Mouse (Mus musculus) right cerebral cortex, postnatal 4 days (tissue): ENCODE data around the gene Astn2.

Experiments
- DNase-seq: peaks from one replicate; pipeline ENCODE4 v3.0.0-alpha.2; 2022

Astn2 gene

DNA sequence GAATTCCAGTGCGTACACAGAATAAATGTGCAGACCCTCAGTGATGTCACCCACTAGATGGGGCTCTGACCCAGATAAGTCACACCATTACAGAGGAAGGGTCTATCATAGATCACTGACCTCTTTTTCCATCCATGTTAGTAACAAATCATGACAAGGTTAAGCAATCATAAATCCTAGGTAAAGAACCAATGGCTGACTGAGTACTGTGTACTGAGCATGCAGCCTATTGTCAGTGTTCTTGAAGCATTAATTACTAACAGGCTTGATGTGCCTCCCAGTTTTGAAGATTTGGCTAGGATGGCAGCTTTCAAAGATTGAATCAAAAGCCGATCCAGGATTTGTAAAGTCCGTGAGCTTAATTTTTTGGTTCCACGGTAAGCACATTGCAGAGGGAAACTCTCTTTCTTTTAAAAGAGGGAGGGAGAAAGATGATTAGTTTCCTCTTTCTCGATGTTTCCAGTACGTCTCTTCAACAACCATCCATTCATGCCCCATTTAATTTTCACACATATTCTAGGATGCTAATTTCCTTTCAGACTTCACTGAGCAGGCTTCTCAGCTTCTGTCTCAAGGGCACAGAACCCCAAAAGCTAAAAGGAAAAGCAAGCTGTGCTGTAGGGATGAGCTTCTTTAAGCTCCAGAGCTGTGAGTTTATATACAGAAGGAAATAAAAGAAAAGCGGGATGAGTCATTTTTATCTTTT is 93.9 kb downstream of the Astn2 start:
- no peak for DNase-seq

DNA sequence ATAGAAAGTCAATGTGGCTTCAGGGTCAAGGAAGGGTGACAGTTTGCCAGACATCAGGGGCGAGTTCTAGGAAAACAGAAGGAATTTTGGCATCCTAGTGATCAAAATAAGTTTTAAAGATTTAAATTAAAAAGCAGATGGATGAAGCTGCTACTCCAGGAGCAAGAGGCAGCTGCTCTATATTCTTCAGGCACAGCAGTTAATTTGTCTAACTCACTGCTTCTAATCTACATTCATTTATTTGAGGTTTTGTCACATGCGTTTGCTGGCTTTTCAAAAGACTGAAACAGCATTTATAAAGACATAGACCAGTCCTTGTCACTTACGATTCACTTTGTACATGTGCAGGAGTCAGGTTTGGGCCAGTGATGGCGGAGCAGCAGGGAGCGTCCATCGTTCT is 98.0 kb downstream of the Astn2 start:
- no peak for DNase-seq

DNA sequence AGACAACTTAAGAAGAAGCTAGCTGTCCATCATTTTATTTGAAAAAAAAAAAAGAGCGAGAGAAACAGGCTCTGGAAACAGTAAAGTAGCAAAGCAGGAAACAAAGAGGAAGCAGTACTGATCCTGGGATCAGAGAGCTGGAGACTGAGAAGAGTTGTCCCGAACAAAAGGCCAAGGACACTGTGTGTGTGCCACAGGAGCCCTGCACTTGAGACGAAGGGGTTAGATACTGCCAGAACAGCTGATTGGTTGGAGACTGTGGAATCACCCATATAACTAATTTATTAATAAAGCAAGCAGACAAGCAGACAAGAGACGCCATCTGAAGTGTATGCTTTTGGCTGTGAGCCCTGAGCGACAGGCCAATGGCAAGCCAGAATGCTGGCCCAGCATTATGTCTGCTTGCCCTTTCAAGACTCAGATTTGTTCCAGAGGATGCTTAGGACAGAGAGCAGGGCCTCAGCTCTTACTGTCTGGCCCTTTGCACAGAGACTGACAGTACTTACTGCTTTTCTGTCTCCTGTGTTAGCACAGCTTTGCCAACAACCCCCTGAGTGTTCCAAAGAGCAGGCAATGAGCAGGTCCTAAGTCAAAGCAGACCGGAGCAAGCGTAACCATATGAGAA is 101.6 kb downstream of the Astn2 start:
- no peak for DNase-seq

DNA sequence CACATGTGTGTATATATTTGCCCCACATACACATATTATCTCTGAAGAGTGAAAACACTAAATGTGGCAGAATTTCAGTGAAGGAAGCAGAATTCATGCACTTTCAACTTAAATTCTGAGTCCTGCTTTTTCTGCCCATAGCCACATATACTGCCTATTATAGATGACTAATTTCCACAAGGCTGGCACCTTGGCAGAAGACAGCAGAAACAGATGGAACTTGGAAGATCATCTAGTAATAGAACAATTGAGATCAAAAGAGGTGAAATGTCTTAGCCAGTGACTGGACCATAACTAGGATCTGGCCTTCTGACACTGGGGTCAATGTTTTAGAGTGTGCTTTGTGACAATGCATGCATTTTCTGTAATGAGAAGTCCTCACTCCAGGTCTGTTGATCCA is 119.4 kb downstream of the Astn2 start:
- no peak for DNase-seq

DNA sequence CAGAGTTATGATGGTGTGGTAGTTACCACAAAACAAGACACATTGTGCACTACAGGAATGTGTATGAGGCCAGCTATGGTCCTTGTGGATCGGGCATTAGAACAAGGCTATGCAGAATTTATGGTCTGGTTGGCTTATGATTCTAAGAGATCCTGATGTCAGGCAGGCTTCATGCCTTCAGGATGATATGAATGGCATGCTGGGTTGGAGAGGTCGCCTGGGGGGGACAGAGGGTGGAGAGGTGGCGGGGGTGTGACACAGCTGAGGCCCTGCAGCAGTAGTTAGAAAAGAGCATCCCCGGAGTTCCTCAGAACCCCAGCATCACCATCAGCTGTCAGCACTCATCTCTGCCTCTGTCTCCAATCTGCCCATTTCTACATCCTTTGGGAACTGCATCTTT is 128.3 kb downstream of the Astn2 start:
- no peak for DNase-seq

DNA sequence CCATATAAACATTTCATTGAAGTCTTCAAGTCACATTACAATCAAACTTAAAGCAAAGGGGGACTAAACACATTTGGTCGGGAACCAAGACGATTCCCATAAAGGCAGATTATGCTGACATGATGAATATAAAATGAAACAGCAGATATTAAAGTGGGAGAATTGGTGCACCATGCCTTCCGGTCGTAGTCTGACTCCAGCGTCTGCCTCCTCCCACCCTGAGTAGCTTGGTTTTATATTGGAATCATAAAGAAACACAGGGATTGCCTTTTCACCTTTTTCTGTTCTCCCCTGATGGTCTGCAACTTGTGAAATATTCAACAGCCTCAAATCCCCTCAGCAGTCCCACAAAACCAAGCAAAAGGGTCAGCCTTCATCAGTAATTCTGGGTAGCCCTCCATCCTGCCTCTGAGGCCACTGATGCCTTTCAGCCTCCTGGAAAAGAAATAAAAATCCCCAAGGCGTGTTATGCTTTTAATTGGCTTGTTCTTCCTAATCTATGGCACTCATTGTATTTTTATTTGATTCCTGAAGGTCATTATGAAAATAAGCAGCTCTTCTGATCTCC is 132.8 kb downstream of the Astn2 start:
- no peak for DNase-seq

DNA sequence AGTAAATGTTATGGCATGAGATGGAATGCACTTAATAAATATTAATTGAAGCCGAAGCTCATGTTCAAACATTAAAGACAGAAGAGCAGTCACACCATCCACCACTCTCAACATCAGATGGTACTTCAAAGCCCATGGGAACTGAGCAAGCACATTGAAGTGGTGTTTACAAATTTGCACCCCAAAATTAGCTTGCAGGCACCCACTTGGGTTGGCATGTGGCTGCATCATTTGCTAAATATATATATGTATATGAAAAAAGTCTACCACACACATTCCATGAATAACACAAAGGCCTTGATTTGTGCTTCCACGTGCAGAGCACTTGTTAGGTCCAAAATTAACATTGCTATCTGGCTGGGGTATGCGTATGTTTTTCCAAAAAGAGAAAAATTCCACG is 140.4 kb downstream of the Astn2 start:
- DNase-seq, result no peak

DNA sequence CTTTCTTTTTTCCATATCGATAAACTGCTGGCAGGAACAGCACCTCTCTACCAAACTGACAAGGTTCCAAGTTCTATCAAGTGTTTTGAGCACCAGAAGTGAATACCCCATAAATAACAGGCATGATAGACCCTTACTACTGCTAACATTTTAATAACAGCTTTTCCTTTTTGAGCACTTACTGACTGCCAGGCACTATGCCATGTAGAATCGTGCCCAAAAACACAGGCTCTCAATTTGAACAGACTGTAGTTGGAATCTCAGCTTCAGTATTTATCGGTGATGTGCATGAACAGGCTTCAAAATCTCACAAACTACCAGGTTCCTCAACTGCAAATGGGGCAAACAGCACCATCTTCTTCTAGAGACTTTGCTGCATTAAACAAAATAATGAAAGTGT is 143.1 kb downstream of the Astn2 start:
- DNase-seq, result peak; percentile 27

DNA sequence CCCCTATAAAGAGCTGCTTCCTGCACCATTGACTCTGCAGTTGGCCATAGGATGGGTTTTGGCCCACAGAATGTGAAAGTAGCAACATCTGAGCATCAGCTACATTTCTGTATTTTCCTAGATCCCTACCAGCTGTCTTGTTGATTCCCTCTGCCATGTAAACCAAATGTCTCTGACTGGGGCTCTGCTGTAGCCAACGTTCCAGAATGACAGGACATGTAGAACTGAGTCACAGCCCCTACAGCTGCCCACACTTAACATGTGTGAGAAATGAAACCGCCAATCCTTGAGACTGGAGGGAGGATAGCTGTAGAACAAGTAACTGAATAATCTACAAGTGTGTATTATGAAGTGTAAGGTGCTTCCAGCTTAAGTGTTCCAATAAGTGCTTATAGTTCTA is 145.5 kb downstream of the Astn2 start:
- DNase-seq, result no peak

DNA sequence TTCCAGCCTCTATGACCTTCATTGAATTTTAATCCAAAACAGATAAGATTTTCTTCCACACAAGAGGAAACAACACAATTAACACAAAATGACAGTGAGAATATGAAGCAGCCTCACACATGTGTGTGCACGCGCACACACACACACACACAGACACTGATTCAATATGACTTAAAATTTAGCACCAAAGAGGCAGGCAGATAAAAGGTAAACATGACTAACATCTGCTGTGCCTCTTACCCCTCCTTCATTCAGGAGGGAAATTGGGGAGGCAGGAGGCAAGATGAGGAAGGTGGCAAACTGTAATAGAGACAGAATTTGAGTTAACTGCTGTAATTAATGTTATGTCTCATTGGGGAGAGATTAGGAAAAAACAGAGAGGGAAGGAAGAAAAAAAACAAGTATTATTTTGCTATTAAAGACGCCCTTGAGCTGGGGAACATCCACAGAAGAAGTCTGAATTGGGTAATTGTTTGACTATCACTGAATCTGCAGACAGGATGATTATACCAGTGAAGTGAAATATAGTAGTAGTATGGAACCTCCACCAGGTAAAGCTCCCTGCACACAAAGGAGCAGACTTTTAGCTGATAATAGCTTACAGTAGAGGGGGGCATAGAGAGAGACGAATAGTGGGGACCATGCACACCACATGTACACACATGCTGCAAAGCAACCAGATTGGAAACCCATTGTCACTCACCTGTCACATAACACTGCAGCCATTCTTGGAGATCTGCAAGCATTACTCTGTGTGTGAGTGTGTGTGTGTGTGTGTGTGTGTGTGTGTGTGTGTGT is 149.5 kb downstream of the Astn2 start:
- DNase-seq, result no peak

DNA sequence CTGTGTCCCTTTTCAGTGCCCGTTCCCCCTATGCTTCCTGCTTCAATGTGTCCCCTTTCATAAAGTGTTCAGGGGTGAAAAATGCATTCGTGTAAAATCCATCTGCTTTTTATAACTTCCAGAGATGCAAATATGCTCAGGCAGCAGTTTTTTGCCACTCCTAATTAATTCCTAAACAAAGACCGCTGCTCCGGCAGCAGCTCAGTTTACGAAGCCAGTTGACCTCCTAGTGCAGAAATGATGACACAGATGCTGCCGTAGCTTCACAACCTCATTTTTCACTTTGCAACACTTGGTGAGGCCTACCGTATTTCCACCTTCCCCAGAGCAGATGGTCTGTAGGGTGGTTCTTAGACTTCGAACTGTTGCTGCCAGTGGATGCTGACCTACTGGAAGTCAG is 155.9 kb downstream of the Astn2 start:
- DNase-seq, result no peak

DNA sequence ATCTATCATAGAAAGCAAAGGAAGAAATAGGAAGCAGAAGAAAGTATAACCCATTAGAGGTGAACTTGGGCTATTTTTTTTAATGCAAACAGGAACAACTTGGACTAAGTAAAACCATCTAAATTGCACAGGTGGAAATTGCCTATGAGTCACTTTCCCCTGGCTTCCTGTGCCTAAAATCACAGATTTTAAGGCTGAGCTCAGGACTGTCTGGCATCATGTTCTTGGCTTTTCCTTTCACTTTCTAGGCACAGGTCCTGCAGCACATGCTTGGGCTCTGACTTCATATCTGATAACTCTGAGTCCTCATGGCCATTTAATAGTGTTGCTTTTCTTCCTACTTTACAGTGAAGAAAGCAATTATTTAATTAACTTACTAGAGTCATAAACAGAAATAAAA is 161.7 kb downstream of the Astn2 start:
- no peak for DNase-seq

DNA sequence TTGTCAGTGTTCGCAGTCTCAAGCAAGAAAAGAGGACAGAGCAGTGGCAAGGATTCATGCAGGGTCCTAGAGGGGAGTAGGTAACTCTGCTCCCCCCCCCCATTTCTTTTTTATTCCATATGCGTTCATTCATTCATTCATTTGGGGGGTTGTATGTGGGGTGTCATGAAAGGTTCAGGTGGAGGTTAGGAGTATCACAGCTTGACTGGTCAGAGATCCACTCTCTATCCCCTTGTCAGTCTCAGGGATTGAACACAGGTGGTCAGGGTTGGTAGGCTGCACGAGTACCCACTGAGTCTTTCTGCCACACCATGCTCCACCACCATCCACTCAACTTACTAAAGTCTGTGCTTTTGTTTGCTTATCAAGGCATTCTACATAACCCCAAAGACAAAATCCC is 171.6 kb downstream of the Astn2 start:
- DNase-seq, result no peak

DNA sequence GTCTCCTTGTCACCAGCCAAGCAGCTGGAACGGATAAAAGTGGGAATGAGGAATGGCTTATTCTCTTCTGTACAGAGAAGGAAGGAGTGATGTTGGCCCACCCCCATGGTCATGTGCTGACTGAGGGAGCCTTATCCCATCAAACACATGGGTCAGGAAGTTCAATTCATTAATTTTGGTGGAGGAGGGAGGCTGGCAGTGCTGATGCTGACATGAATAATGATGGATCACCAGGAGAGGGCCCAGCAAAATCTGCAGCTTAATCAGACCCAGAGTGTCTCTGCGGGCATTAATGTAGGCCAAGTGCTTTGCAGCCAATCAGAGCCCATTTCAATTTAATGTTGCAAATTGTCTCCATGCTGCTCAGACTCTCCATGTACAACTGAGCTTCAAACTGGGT is 172.1 kb downstream of the Astn2 start:
- DNase-seq, result no peak

DNA sequence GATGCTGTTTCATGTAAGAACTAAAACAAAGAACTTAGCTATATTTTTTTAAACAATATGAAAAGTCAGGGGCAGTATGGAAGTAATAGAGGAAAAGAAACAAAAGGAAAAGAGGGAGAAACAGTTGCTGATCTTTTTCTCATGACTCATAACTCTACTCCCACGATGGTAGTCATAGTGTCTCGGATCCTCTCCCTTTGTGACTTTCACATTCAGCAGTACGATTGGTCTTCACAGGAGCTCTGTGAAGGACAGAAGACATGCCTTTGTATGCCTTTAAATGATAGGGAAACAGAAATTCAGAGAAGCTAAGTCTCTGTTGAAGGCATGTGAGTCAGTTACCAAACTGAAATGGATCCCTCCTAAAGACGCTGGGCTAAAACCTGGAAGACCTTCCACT is 173.7 kb downstream of the Astn2 start:
- DNase-seq, result no peak

DNA sequence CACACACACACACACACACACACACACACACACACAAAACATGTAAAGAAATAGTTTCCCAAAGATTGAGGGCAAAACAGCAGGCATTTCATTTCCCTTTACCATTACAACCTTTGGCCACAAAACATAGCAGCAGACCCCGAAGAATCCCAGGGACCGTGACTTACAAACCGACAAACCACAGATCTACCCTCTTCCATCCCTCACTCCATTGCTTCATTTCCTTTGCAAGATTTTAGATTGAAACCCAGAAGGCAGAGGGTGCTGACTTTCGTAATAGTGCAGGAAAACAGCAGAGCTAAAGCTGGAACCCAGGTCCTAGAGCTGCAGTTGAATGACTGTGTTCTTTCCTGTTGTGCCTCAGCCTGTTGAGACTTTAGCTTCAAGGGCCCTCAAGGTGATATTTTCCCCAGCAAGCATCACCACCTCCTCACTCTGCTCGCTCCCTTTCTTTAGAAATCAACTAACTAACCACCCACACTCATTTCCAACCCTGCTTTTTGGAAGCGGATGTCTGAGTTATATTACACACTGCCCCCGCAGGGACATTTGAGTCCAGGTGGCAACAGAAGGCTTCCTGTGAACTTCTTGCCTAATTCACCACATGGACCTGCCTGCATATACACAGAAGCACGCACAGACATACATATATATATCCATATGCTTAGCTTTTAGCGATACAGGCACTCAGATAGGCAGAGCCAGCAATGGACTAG is 181.7 kb downstream of the Astn2 start:
- DNase-seq, result no peak

DNA sequence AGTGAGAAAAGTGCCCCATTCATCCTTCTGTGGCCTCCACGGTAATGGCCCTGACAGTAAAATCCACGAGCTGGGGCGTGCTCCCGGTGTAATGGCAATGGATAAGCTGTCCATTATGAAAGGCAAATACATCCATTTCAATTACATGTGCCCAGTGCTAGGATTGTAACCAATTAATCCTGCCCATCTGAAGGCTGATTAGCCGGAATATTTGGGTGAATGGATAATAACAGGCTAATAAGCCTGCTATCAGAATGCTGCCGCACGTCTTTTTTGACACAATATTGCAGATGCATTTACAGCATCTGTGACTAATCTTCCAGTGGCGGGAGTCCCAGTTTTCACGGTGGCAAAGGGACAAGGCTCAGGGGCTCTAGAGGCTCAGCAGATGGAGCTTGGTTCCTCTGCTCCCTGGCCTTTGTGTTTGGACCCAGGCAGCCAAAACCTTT is 189.2 kb downstream of the Astn2 start:
- DNase-seq, result no peak

DNA sequence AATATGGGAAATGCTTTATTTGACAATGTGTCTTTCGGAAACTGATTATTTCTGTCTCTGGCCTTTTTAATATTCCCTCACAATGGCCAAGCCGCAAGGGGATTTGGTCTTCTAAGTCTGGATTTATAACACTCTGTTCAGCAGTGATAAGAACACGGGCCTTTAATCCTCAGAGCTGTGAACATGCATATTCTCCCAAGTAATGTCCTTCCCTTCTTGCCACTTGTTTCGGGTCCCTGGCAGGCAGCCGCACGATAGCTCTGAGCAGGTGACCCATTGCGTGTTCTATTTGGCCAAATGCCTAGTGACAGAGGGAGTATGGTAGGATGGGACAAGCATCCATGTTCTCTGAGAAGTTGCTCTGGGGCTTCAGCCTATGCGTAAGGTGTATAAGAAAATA is 214.8 kb downstream of the Astn2 start:
- no peak for DNase-seq

DNA sequence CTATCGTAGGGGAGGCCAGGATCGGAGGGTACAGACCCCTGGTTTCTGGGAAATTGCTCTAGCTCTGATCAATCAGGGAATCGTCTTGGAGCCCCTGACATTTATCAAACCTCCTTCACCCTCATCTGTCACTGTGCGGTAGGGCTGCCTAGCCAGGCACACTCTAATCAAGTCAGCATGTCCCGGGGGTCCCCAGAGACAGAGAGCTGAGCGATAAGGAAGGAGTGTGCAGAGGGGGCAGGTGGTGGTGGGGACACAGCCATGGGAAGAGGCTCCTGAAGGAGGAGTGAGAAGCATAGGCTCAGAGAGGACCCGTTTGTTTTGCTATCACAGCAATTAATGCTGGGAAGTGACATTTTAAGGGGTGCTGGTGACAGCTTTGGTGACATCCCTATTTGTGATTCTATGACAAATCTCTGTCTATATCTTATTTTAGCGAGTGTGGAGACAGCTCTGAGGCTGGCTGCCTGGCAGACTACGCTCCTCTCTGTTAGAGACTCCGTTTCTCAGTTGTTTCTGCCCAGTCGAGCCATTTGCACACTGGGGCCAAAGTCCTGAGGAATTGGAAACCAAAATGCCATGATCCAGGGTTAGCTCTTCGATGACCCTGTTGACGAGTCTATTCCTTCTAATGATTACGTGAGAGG is 228.4 kb downstream of the Astn2 start:
- no peak for DNase-seq

DNA sequence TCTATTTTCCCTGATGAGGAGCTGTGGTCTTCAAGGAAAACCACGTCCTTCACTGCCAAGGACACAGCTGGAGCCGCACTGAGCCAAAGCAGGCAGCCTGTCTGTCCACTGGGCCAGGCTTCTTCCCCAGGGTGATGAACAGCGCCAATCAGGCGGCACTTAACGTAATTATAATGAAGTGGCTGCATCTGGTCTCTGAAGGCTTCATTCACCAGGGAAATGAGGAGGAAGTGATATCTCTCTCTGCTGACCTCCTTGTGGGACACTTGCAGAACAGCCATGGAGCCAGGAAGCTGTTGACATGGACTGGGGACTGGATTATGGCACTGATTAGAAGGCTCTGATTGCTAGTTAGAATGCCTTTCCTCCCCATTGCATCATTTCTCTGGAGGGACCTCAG is 232.8 kb downstream of the Astn2 start:
- no peak for DNase-seq

DNA sequence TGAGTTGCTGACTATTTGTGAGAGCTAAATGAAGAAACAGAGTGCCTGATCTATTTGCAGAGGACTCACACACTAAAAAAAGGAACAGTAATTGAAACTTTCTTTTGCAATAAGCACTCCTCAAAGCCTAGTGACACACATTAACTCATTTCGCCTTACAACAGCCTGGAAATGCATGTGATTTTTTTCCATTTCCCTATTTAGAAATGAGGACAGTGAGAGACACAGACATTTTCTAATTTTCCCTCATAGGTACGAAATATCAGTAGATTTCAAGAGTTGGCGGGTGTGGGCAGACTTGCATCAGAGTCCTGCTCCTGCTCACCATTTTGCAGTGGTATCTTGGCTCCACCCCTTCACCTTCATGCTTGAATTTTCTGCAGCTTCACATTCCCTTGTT is 233.6 kb downstream of the Astn2 start:
- no peak for DNase-seq

DNA sequence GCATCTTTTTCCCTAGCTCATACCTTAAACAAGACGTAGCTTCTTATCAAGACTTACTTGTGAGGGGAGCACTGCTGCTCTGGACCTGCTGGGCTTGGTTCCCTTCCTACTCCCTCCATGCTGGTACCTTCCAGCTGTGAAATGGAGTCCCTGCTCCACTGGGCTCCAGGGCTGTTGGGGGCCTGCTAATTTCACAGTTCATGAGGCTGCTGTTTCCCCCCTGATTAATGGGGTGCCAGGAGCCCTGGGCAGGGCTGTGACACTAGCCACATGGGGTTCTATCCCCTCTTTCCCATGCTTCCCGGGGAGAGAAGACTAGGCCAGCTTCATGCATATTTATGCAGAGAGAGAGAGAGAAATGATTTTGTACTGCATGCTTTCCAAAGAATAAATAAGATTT is 234.9 kb downstream of the Astn2 start:
- DNase-seq, result no peak

DNA sequence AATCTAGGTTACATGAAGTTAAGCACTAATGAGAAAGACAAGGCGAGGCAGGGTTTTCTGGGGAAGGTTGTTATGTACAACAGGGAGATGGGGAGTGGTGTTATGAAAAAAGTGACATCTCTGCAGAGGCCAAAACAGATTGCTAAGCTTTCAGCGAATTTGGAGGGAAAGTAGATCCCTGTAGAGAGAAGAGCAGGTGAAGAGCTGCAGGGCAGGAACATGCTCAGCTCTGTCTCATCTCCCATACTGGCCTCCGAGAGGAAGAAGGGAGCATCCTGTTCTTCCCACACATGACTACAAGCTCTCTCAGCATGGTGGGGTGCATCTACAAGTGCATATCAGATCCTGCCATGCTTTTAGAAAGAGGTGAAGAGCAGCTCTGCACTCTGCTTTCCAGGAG is 245.7 kb downstream of the Astn2 start:
- no peak for DNase-seq
